Mouse (Mus musculus): Measurements from ENCODE around the gene Polr2h.

- no peak for TF ChIP-seq CTCF (IDR thresholded peaks at IDR 0.05; ENCODE audit: low read depth, low read length)
- TF ChIP-seq POLR2A (IDR thresholded peaks at IDR 0.05; ENCODE audit: borderline replicate concordance, low read depth, low read length): no peak
Observed at GRCm38 (mm10) chr16:20712889-20713288, 4.6 kb upstream of the Polr2h start.
